Mouse (Mus musculus) cerebellum, adult 9-10 months (tissue): ENCODE results near the gene Dph1.

Source experiments
- DNase-seq: peaks from one replicate; pipeline ENCODE4 v3.0.0; 2022

Gene Dph1

DNA sequence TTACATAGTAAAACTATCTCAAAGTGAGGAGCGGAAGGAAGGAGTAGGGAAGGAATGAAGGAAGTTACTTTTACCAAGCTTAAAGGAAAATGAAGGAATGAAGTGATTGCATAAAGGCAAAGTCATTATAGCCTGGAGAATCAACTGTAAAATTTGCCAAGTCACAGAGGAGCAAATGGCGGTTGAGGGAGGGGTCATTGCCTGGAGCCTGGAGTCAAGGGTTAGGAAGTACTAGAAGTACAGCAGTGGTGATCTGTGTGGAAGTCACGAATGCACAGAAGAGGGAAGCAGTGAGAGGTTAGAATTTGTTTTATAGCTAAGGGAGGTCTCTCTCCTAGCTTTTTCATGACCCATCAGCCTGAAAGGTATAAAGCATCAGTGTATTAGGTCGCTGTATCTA, 59.7 kb downstream of the Dph1 start:
- DNase-seq, result no peak

DNA sequence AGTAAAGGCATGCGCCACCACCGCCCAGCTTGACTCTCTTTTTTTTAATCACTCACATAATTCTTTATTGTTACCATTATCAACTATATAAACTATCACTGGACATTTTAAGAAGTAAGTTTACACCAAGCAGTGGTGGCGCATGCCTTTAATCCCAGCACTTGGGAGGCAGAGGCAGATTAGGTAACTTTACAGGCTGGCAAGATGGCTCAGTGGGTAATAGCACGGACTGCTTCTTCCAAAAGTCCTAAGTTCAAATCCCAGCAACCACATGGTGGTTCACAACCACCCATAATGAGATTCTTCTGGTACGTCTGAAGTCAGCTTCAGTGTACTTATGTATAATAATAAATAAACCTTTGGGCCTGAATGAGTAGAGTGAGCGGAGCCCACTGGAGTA, 61.6 kb downstream of the Dph1 start:
- no peak for DNase-seq
